In genomic region chr17:46701489-46701888, GRCm38 (mm10) we compare ENCODE assay signal across 12 mouse cellular contexts. TPM values are rescaled to one million over a fixed set of nuclear protein-coding genes. Genes with fewer than 3 reads are reported as not detected.
DNase-seq lines count a peak whose midpoint lies in the region; ATAC-seq and TF ChIP-seq lines count a peak whose summit lies in the region.
"Had no signal": no experiment of that assay in that cellular context is flagged by ENCODE, and none has a peak within 500 bp of the region (broad histone marks: within the 10 kb centered on the region; RNA-seq: fewer than 3 reads in every experiment).

No protein-coding gene starts in this region.

- H3K4me2 ChIP-seq in forebrain, embryonic 14.5 days (ENCODE audit: low read length) = no peak overlapping the region
- no peak overlapping the region for H3K4me2 ChIP-seq in forebrain, embryonic 11.5 days (ENCODE audit: low read depth, low read length, severe bottlenecking)
- no peak overlapping the region for H3K4me2 ChIP-seq in limb, embryonic 13.5 days (replicated peaks)
- no peak overlapping the region for H3K4me2 ChIP-seq in stomach, embryonic 16.5 days (ENCODE audit: low read depth, low read length)
- H3K4me2 ChIP-seq: liver, embryonic 11.5 days had no signal

- H3K36me3 ChIP-seq in forebrain, embryonic 14.5 days (ENCODE audit: control insufficient read depth, insufficient read depth, low read length) = peaks cover 19% of the 10 kb centered on the region
- no peaks in the 10 kb centered on the region; the same call in 1 of the 2 replicates for H3K36me3 ChIP-seq in forebrain, embryonic 11.5 days (ENCODE audit: control insufficient read depth, insufficient read depth, low read length)
- H3K36me3 ChIP-seq in limb, embryonic 13.5 days = peaks cover 41% of the 10 kb centered on the region
- H3K36me3 ChIP-seq in stomach, embryonic 16.5 days (ENCODE audit: control insufficient read depth, insufficient read depth, low read length) = peaks cover 4% of the 10 kb centered on the region; the same call in 1 of the 2 replicates

- H3K27me3 ChIP-seq in forebrain, embryonic 14.5 days (replicated peaks; ENCODE audit: control insufficient read depth, insufficient read depth, low read length) = no peaks in the 10 kb centered on the region
- no peaks in the 10 kb centered on the region for H3K27me3 ChIP-seq in forebrain, embryonic 11.5 days (ENCODE audit: control insufficient read depth, insufficient read depth, low read length)
- H3K27me3 ChIP-seq in limb, embryonic 13.5 days = no peaks in the 10 kb centered on the region
- H3K27me3 ChIP-seq in stomach, embryonic 16.5 days (ENCODE audit: control insufficient read depth, insufficient read depth, low read length) = no peaks in the 10 kb centered on the region

- no peak for ATAC-seq in forebrain, embryonic 14.5 days
- ATAC-seq in forebrain, embryonic 11.5 days (replicated peaks; ENCODE audit: low FRiP score) = no peak
- ATAC-seq in limb, embryonic 13.5 days (ENCODE audit: low FRiP score, low read depth) = no peak
- no peak for ATAC-seq in stomach, embryonic 16.5 days (ENCODE audit: insufficient read depth, low FRiP score)

- WGBS in forebrain, embryonic 14.5 days = 83% methylated on average over 12 of the region's 12 CpGs
- WGBS in forebrain, embryonic 11.5 days = 87% methylated on average over 12 of the region's 12 CpGs
- WGBS in limb, embryonic 13.5 days = 81% methylated on average over 12 of the region's 12 CpGs
- WGBS in stomach, embryonic 16.5 days = 77% methylated on average over 12 of the region's 12 CpGs

- no peaks in the 10 kb centered on the region for H3K9me3 ChIP-seq in forebrain, embryonic 14.5 days (replicated peaks; ENCODE audit: control insufficient read depth, low read length)
- H3K9me3 ChIP-seq in forebrain, embryonic 11.5 days (ENCODE audit: control insufficient read depth, low read length) = no peaks in the 10 kb centered on the region
- H3K9me3 ChIP-seq in limb, embryonic 13.5 days = no peaks in the 10 kb centered on the region
- H3K9me3 ChIP-seq in stomach, embryonic 16.5 days (replicated peaks; ENCODE audit: control insufficient read depth, low read length) = no peaks in the 10 kb centered on the region

- no peak for TF ChIP-seq CTCF in layer of hippocampus, adult 2 months (conservative IDR thresholded peaks at IDR 0.05)

- H3K4me3 ChIP-seq in forebrain, embryonic 14.5 days (ENCODE audit: low read depth, low read length) = no peak overlapping the region
- H3K4me3 ChIP-seq in forebrain, embryonic 11.5 days (ENCODE audit: low read depth, low read length) = no peak overlapping the region
- H3K4me3 ChIP-seq in layer of hippocampus, adult 2 months = peak overlapping the region; percentile 93
- H3K4me3 ChIP-seq in limb, embryonic 13.5 days = no peak overlapping the region
- H3K4me3 ChIP-seq in stomach, embryonic 16.5 days (replicated peaks; ENCODE audit: low read length) = no peak overlapping the region

- no peak for DNase-seq in forebrain, embryonic 14.5 days (ENCODE audit: low spot score)
- no peak for DNase-seq in forebrain, embryonic 11.5 days (ENCODE audit: low spot score)
- no peak for DNase-seq in layer of hippocampus, adult 2 months (ENCODE audit: low spot score in 2 of 2)
- no peak for DNase-seq in layer of hippocampus, adult 9-10 months (ENCODE audit: low spot score)
- DNase-seq in spleen, adult 18-20 months = no peak
- no peak for DNase-seq in B cell, adult 2 months
- DNase-seq: adrenal gland, adult 8-10 months; heart, postnatal 14 days; thymus, postnatal 25 days had no signal

- H3K27ac ChIP-seq in forebrain, embryonic 14.5 days (ENCODE audit: low read depth, low read length) = no peak overlapping the region
- no peak overlapping the region for H3K27ac ChIP-seq in forebrain, embryonic 11.5 days (ENCODE audit: low read depth, low read length)
- peak overlapping the region; percentile 78 for H3K27ac ChIP-seq in layer of hippocampus, adult 2 months
- H3K27ac ChIP-seq in limb, embryonic 13.5 days = no peak overlapping the region
- no peak overlapping the region for H3K27ac ChIP-seq in stomach, embryonic 16.5 days (ENCODE audit: low read length)

- peaks cover 19% of the 10 kb centered on the region for H3K4me1 ChIP-seq in forebrain, embryonic 14.5 days (ENCODE audit: control insufficient read depth, insufficient read depth, low read length)
- peaks cover 21% of the 10 kb centered on the region for H3K4me1 ChIP-seq in forebrain, embryonic 11.5 days (replicated peaks; ENCODE audit: control insufficient read depth, insufficient read depth, low read length)
- H3K4me1 ChIP-seq in limb, embryonic 13.5 days = peaks cover 33% of the 10 kb centered on the region
- H3K4me1 ChIP-seq in stomach, embryonic 16.5 days (ENCODE audit: control insufficient read depth, insufficient read depth, low read length) = peaks cover 37% of the 10 kb centered on the region

- H3K9ac ChIP-seq in forebrain, embryonic 14.5 days (ENCODE audit: low read length) = peak overlapping the region; percentile 13; the same call in 1 of the 2 replicates
- H3K9ac ChIP-seq in forebrain, embryonic 11.5 days (ENCODE audit: low read length) = no peak overlapping the region
- H3K9ac ChIP-seq in limb, embryonic 13.5 days = peak overlapping the region; percentile 96; the same call in 1 of the 2 replicates
- peak overlapping the region; percentile 39; the same call in 1 of the 2 replicates for H3K9ac ChIP-seq in stomach, embryonic 16.5 days (ENCODE audit: low read length)

RNA-seq across cellular contexts. Expression of gene Ppp2r5d, which starts 3.4 kb away (rescaled TPM):
- polyA plus RNA-seq in forebrain, embryonic 14.5 days (2014; fragmentation: Nextera tagmentation; extraction: Ambion mirVana) = 73.9 and 78.0 TPM in 2 replicates
- polyA plus RNA-seq in forebrain, embryonic 11.5 days (2014; fragmentation: Nextera tagmentation; extraction: Ambion mirVana) = 140 TPM in 2 replicates
- 10 to 100 TPM; 88.0 to 91.4 TPM for total RNA-seq in layer of hippocampus, adult 2 months (2021)
- 94.0 and 103 TPM in 2 replicates for polyA plus RNA-seq in limb, embryonic 13.5 days (2015; fragmentation: Nextera tagmentation; extraction: Ambion mirVana)
- 71.7 and 82.4 TPM in 2 replicates for polyA plus RNA-seq in stomach, embryonic 16.5 days (2015; fragmentation: Nextera tagmentation; extraction: Ambion mirVana)

RNA-seq across cellular contexts. Expression of gene Pex6, which starts 9.8 kb away (rescaled TPM):
- 16.9 and 17.6 TPM in 2 replicates for polyA plus RNA-seq in forebrain, embryonic 14.5 days (2014; fragmentation: Nextera tagmentation; extraction: Ambion mirVana)
- polyA plus RNA-seq in forebrain, embryonic 11.5 days (2014; fragmentation: Nextera tagmentation; extraction: Ambion mirVana) = 21.4 and 22.7 TPM in 2 replicates
- total RNA-seq in layer of hippocampus, adult 2 months (2021) = 10 to 100 TPM; 53.6 to 58.4 TPM
- polyA plus RNA-seq in limb, embryonic 13.5 days (2015; fragmentation: Nextera tagmentation; extraction: Ambion mirVana) = 26.8 and 27.0 TPM in 2 replicates
- 14.7 and 15.0 TPM in 2 replicates for polyA plus RNA-seq in stomach, embryonic 16.5 days (2015; fragmentation: Nextera tagmentation; extraction: Ambion mirVana)

RNA-seq across cellular contexts. Expression of gene Klhdc3, which starts 20.8 kb away (rescaled TPM):
- 147 and 164 TPM in 2 replicates for polyA plus RNA-seq in forebrain, embryonic 14.5 days (2014; fragmentation: Nextera tagmentation; extraction: Ambion mirVana)
- polyA plus RNA-seq in forebrain, embryonic 11.5 days (2014; fragmentation: Nextera tagmentation; extraction: Ambion mirVana) = 117 and 129 TPM in 2 replicates
- total RNA-seq in layer of hippocampus, adult 2 months (2021) = 100 to 1,000 TPM; 163 to 173 TPM
- 127 and 135 TPM in 2 replicates for polyA plus RNA-seq in limb, embryonic 13.5 days (2015; fragmentation: Nextera tagmentation; extraction: Ambion mirVana)
- polyA plus RNA-seq in stomach, embryonic 16.5 days (2015; fragmentation: Nextera tagmentation; extraction: Ambion mirVana) = 110 and 113 TPM in 2 replicates

RNA-seq across cellular contexts. Expression of gene Mea1, which starts 22.9 kb away (rescaled TPM):
- 243 and 265 TPM in 2 replicates for polyA plus RNA-seq in forebrain, embryonic 14.5 days (2014; fragmentation: Nextera tagmentation; extraction: Ambion mirVana)
- 167 and 187 TPM in 2 replicates for polyA plus RNA-seq in forebrain, embryonic 11.5 days (2014; fragmentation: Nextera tagmentation; extraction: Ambion mirVana)
- total RNA-seq in layer of hippocampus, adult 2 months (2021) = 100 to 1,000 TPM in 1 of 2 experiments, 10 to 100 TPM in 1; 99.8 to 104 TPM
- 157 and 162 TPM in 2 replicates for polyA plus RNA-seq in limb, embryonic 13.5 days (2015; fragmentation: Nextera tagmentation; extraction: Ambion mirVana)
- 148 and 160 TPM in 2 replicates for polyA plus RNA-seq in stomach, embryonic 16.5 days (2015; fragmentation: Nextera tagmentation; extraction: Ambion mirVana)

RNA-seq across cellular contexts. Expression of gene Rrp36, which starts 27.3 kb away (rescaled TPM):
- 30.1 and 31.4 TPM in 2 replicates for polyA plus RNA-seq in forebrain, embryonic 14.5 days (2014; fragmentation: Nextera tagmentation; extraction: Ambion mirVana)
- polyA plus RNA-seq in forebrain, embryonic 11.5 days (2014; fragmentation: Nextera tagmentation; extraction: Ambion mirVana) = 61.0 and 64.1 TPM in 2 replicates
- 10 to 100 TPM; 15.8 to 16.8 TPM for total RNA-seq in layer of hippocampus, adult 2 months (2021)
- polyA plus RNA-seq in limb, embryonic 13.5 days (2015; fragmentation: Nextera tagmentation; extraction: Ambion mirVana) = 67.6 and 73.9 TPM in 2 replicates
- polyA plus RNA-seq in stomach, embryonic 16.5 days (2015; fragmentation: Nextera tagmentation; extraction: Ambion mirVana) = 49.7 and 52.4 TPM in 2 replicates
